Mouse (Mus musculus): Measurements from ENCODE around the gene Gna13. TPM values are rescaled to one million over a fixed set of nuclear protein-coding genes. Genes with fewer than 3 reads are reported as not detected.

Gna13 gene
- polyA plus RNA-seq, 1 experiment from 2014 or later, result 20.5 TPM

DNA sequence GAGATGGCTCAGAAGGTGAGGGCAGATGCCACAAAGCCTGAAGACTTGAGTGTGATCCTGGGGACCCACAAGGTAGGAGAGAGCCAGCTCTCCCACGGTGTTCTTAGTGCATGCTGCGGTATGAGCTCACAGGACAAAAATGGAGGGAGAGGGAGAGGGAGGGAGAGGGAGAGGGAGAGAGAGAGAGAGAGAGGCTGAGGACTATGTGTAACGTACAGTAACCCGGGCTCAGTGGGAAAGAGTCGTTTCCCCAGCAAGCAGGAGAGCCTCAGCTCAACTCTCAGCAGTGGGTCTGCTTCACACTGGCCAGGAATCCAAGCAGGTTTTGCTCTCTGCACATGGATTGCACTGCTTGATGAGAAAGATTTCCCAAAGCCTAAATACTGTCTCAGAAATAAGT lies 76.6 kb downstream of the Gna13 start:
- 0 out of 2 replicates have a peak, but pooled peaks have one; percentile 21 for ATAC-seq
- H3K9me3 ChIP-seq (replicated peaks; ENCODE audit: control insufficient read depth, low read length, poor library complexity, severe bottlenecking), result no peaks in the 10 kb centered on the region
- no peak overlapping the region for H3K27ac ChIP-seq (ENCODE audit: low read length)
- peaks cover 22% of the 10 kb centered on the region for H3K36me3 ChIP-seq (ENCODE audit: control insufficient read depth, insufficient read depth, low read length)
- no peak overlapping the region for H3K9ac ChIP-seq (ENCODE audit: low read depth, low read length)
- H3K4me3 ChIP-seq (ENCODE audit: low read depth, low read length), result no peak overlapping the region
- H3K4me2 ChIP-seq (ENCODE audit: low read length), result peak overlapping the region; percentile 64
- no peaks in the 10 kb centered on the region for H3K27me3 ChIP-seq (ENCODE audit: control insufficient read depth, insufficient read depth, low read depth, low read length)
- whole genome bisulfite sequencing, result 11% methylated on average over 4 of the region's 5 CpGs
- peaks cover 5% of the 10 kb centered on the region; the same call in 1 of the 2 replicates for H3K4me1 ChIP-seq (ENCODE audit: control insufficient read depth, insufficient read depth, low read length)

GRCm38 (mm10) chr11:109439829-109440340 lies 77.3 kb downstream of the Gna13 start:
- Histone ChIP-seq H3K4me2 (ENCODE audit: low read length) (peak overlapping the region; percentile 64), H3K4me3 (ENCODE audit: low read depth, low read length) (peak overlapping the region; percentile 41), H3K27ac (ENCODE audit: low read length) (no peak overlapping the region), H3K36me3 (ENCODE audit: control insufficient read depth, insufficient read depth, low read length) (peaks cover 21% of the 10 kb centered on the region), H3K27me3 (ENCODE audit: control insufficient read depth, insufficient read depth, low read depth, low read length) (no peaks in the 10 kb centered on the region), H3K9me3 (replicated peaks; ENCODE audit: control insufficient read depth, low read length, poor library complexity, severe bottlenecking) (no peaks in the 10 kb centered on the region), H3K4me1 (ENCODE audit: control insufficient read depth, insufficient read depth, low read length) (peaks cover 5% of the 10 kb centered on the region; the same call in 1 of the 2 replicates), H3K9ac (ENCODE audit: low read depth, low read length) (peak overlapping the region; percentile 58)
- peak; percentile 76 for ATAC-seq
- under 1% methylated on average over 32 of the region's 32 CpGs for WGBS

GRCm38 (mm10) chr11:109440641-109441040 lies 78.0 kb downstream of the Gna13 start:
- H3K27me3 ChIP-seq (ENCODE audit: control insufficient read depth, insufficient read depth, low read depth, low read length), result no peaks in the 10 kb centered on the region
- no peak overlapping the region for H3K9ac ChIP-seq (ENCODE audit: low read depth, low read length)
- H3K9me3 ChIP-seq (replicated peaks; ENCODE audit: control insufficient read depth, low read length, poor library complexity, severe bottlenecking), result no peaks in the 10 kb centered on the region
- no peak overlapping the region for H3K27ac ChIP-seq (ENCODE audit: low read length)
- peak overlapping the region; percentile 64; the same call in 1 of the 2 replicates for H3K4me2 ChIP-seq (ENCODE audit: low read length)
- no peak for ATAC-seq
- peaks cover 5% of the 10 kb centered on the region; the same call in 1 of the 2 replicates for H3K4me1 ChIP-seq (ENCODE audit: control insufficient read depth, insufficient read depth, low read length)
- WGBS, result 66% methylated on average over 4 of the region's 4 CpGs
- H3K4me3 ChIP-seq (ENCODE audit: low read depth, low read length), result no peak overlapping the region
- peaks cover 19% of the 10 kb centered on the region for H3K36me3 ChIP-seq (ENCODE audit: control insufficient read depth, insufficient read depth, low read length)

DNA sequence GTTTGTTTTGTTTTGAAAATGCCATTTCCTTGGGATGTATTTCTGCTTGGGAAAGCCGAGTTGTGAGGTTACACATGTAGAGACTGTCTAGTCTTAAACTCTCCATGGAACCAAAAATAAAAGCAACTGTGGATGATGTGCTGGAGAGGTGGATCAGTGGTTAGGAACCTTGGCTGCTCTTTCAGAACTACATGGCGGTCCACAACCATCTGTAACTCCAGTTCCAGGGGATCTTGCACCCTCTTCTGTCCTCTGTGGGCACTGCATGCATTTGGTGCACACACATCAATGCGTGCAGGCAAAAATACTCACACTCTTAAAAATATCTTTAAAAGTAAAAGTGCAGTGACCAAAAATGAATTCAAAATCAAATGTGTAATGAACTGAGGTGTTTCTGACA lies 78.5 kb downstream of the Gna13 start:
- no peaks in the 10 kb centered on the region for H3K27me3 ChIP-seq (ENCODE audit: control insufficient read depth, insufficient read depth, low read depth, low read length)
- H3K27ac ChIP-seq (ENCODE audit: low read length), result no peak overlapping the region
- no peak overlapping the region for H3K4me2 ChIP-seq (ENCODE audit: low read length)
- H3K9me3 ChIP-seq (replicated peaks; ENCODE audit: control insufficient read depth, low read length, poor library complexity, severe bottlenecking), result no peaks in the 10 kb centered on the region
- ATAC-seq, result no peak
- peaks cover 16% of the 10 kb centered on the region for H3K36me3 ChIP-seq (ENCODE audit: control insufficient read depth, insufficient read depth, low read length)
- H3K4me3 ChIP-seq (ENCODE audit: low read depth, low read length), result no peak overlapping the region
- WGBS, result 62% methylated on average over 3 of the region's 3 CpGs
- H3K4me1 ChIP-seq (ENCODE audit: control insufficient read depth, insufficient read depth, low read length), result peaks cover 5% of the 10 kb centered on the region; the same call in 1 of the 2 replicates
- H3K9ac ChIP-seq (ENCODE audit: low read depth, low read length), result no peak overlapping the region

DNA sequence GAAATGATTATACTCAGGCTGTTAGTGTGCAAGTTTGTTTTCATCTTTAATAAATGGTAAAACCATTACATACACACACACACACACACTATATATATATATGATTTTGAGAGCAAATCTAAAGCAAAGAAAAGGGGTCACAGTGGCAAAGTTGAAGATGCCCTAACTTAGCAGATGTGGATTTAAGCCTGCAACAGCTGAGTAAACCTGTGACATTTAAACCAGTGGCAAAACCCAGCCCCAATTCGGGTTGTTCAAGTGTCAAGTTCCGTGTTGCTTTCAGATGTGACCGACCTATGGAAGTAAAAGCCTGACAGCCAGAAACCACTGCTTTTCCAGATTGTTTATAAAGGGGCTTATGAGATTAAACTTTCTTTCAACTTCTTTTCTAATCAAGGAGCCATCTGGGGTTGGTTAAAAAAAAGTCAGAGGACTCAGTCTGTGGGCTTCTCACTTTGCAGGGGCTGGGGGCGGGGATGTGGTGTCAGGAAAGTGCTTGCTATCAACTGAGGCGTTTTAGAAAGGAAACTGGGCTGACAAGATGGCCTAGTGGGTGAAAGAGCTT lies 79.6 kb downstream of the Gna13 start:
- H3K4me3 ChIP-seq (ENCODE audit: low read depth, low read length), result no peak overlapping the region
- no peak overlapping the region for H3K27ac ChIP-seq (ENCODE audit: low read length)
- peaks cover 6% of the 10 kb centered on the region for H3K36me3 ChIP-seq (ENCODE audit: control insufficient read depth, insufficient read depth, low read length)
- no peak overlapping the region for H3K4me2 ChIP-seq (ENCODE audit: low read length)
- peaks cover 5% of the 10 kb centered on the region; the same call in 1 of the 2 replicates for H3K4me1 ChIP-seq (ENCODE audit: control insufficient read depth, insufficient read depth, low read length)
- no peaks in the 10 kb centered on the region for H3K9me3 ChIP-seq (replicated peaks; ENCODE audit: control insufficient read depth, low read length, poor library complexity, severe bottlenecking)
- H3K27me3 ChIP-seq (ENCODE audit: control insufficient read depth, insufficient read depth, low read depth, low read length), result no peaks in the 10 kb centered on the region
- no peak overlapping the region for H3K9ac ChIP-seq (ENCODE audit: low read depth, low read length)
- 53% methylated on average over 5 of the region's 5 CpGs for WGBS
- no peak for ATAC-seq

- Histone ChIP-seq H3K36me3 (ENCODE audit: control insufficient read depth, insufficient read depth, low read length) (no peaks in the 10 kb centered on the region), H3K9ac (ENCODE audit: low read depth, low read length) (no peak overlapping the region), H3K27me3 (ENCODE audit: control insufficient read depth, insufficient read depth, low read depth, low read length) (no peaks in the 10 kb centered on the region), H3K4me3 (ENCODE audit: low read depth, low read length) (no peak overlapping the region), H3K27ac (ENCODE audit: low read length) (no peak overlapping the region), H3K4me2 (ENCODE audit: low read length) (no peak overlapping the region), H3K4me1 (ENCODE audit: control insufficient read depth, insufficient read depth, low read length) (peaks cover 5% of the 10 kb centered on the region; the same call in 1 of the 2 replicates), H3K9me3 (replicated peaks; ENCODE audit: control insufficient read depth, low read length, poor library complexity, severe bottlenecking) (no peaks in the 10 kb centered on the region)
- ATAC-seq, result no peak
- 96% methylated on average over 8 of the region's 8 CpGs for WGBS
Measured at GRCm38 (mm10) chr11:109443468-109444263, 81.0 kb downstream of the Gna13 start.

- H3K9ac ChIP-seq (ENCODE audit: low read depth, low read length), result no peak overlapping the region
- peaks cover 3% of the 10 kb centered on the region; the same call in 1 of the 2 replicates for H3K4me1 ChIP-seq (ENCODE audit: control insufficient read depth, insufficient read depth, low read length)
- no peaks in the 10 kb centered on the region for H3K9me3 ChIP-seq (replicated peaks; ENCODE audit: control insufficient read depth, low read length, poor library complexity, severe bottlenecking)
- H3K27ac ChIP-seq (ENCODE audit: low read length), result no peak overlapping the region
- no peaks in the 10 kb centered on the region for H3K36me3 ChIP-seq (ENCODE audit: control insufficient read depth, insufficient read depth, low read length)
- 46% methylated on average over 7 of the region's 7 CpGs for WGBS
- no peaks in the 10 kb centered on the region for H3K27me3 ChIP-seq (ENCODE audit: control insufficient read depth, insufficient read depth, low read depth, low read length)
- no peak overlapping the region for H3K4me3 ChIP-seq (ENCODE audit: low read depth, low read length)
- ATAC-seq, result no peak
- H3K4me2 ChIP-seq (ENCODE audit: low read length), result no peak overlapping the region
Measured at GRCm38 (mm10) chr11:109444600-109444999, 82.0 kb downstream of the Gna13 start.

DNA sequence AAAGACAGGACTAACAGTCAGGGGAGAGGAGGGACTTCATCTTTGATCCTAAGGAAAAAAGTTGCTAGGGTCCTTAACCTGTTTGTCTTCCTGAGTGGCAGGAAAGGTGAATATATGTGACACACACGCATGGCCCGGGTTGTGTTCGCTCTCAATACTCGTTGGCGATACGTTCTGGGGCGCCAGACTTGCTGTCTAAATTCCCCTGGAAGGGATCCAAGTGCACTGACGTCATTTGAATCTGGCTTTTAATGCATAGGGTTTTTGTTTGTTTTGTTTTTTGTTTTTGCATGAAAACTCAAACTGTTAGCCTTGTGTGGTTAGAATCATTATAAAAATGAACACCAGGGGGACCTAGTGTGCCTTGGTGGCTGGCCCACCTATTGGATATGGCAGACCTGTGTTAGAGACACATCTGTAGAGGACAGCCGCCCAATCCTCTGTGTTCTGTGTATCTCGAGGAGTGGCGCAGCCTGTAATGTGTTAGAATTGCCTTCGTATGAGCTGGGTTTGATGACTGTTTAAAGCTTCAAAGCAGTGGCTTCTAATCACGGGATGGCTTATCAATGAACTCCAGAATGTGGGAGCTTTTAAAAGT lies 82.9 kb downstream of the Gna13 start:
- Histone ChIP-seq H3K4me1 (ENCODE audit: control insufficient read depth, insufficient read depth, low read length) (no peaks in the 10 kb centered on the region), H3K4me3 (ENCODE audit: low read depth, low read length) (no peak overlapping the region), H3K27ac (ENCODE audit: low read length) (no peak overlapping the region), H3K27me3 (ENCODE audit: control insufficient read depth, insufficient read depth, low read depth, low read length) (no peaks in the 10 kb centered on the region), H3K9ac (ENCODE audit: low read depth, low read length) (no peak overlapping the region), H3K9me3 (replicated peaks; ENCODE audit: control insufficient read depth, low read length, poor library complexity, severe bottlenecking) (no peaks in the 10 kb centered on the region), H3K36me3 (ENCODE audit: control insufficient read depth, insufficient read depth, low read length) (no peaks in the 10 kb centered on the region), H3K4me2 (ENCODE audit: low read length) (no peak overlapping the region)
- ATAC-seq, result peak; percentile 39; the same call in 1 of the 2 replicates
- 49% methylated on average over 13 of the region's 13 CpGs for WGBS

All from midbrain, embryonic 16.5 days (tissue).